Mouse (Mus musculus): ENCODE measurements around the gene Lair1. TPM values are rescaled to one million over a fixed set of nuclear protein-coding genes. Genes with fewer than 3 reads are reported as not detected.
A peak's percentile ranks its signal among the peaks of the same experiment; 100 is the strongest.

Lair1 gene
- 0.12 TPM in 1 of 2 replicates, not detected in the other for polyA plus RNA-seq (2012; ENCODE audit: insufficient read depth, low replicate concordance)

DNA sequence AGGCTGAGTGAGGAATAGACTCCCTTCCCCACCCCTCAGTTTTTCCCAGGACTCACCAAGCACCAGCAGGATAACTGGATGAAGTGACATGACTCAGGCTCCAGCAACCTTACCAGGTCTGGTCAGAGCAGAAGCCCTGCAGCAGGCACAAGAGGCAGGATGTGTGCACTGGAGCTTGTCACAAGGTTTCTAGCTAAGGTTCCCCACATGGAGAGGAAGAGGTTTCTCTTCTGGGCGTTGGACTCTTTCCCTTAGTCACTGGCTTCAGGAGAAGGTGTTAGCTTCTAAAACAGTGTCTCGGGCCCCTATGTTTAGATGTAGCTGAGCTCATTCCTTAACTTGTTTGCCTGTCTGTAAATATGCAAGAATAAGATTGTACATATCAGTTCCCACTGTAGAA is at the start of gene Lair1:
Gene Lair1, minus strand, starts transcription at position 192 of the 400 bp plus-strand sequence.
- Histone ChIP-seq H3K4me3 (replicated peaks) (peak within 1 kb of the TSS; percentile 66), H3K36me3 (replicated peaks; ENCODE audit: low read length) (no peaks in the 10 kb centered on the region), H3K4me1 (peaks cover 26% of the 10 kb centered on the region), H3K27me3 (replicated peaks) (peaks cover 5% of the 10 kb centered on the region), H3K9me3 (no peaks in the 10 kb centered on the region)
- TF ChIP-seq FLI1 (IDR thresholded peaks at IDR 0.05; ENCODE audit: low read length) = no peak
- TF ChIP-seq GATA1 (IDR thresholded peaks at IDR 0.05; ENCODE audit: borderline replicate concordance, low read length) = no peak

DNA sequence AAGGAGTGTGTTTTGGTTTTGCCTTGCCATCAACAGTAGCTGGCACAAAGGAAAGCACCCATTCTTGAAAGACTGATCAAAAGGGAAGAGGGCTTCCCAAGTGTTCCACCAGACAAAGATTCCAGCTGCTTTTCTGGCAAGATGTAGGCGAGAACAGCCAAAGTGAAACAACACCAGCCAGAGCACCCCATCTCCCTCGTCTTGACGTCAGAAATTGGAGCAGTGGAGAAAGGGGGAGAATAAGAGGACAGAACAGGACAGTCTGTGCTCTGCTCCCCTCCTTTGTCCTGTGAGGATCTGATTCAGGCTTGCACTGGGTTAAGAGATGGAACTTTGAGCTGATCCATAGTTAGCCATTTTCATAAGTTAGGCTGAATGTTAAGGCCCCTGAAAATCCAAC is 48.8 kb upstream of the Lair1 start:
- Histone ChIP-seq H3K27me3 (replicated peaks) (peaks cover 36% of the 10 kb centered on the region), H3K9me3 (no peaks in the 10 kb centered on the region), H3K4me3 (replicated peaks) (no peak overlapping the region), H3K4me1 (peaks cover 11% of the 10 kb centered on the region; the same call in 1 of the 2 replicates), H3K36me3 (replicated peaks; ENCODE audit: low read length) (no peaks in the 10 kb centered on the region)
- TF ChIP-seq FLI1 (IDR thresholded peaks at IDR 0.05; ENCODE audit: low read length) (no peak), GATA1 (IDR thresholded peaks at IDR 0.05; ENCODE audit: borderline replicate concordance, low read length) (no peak)

DNA sequence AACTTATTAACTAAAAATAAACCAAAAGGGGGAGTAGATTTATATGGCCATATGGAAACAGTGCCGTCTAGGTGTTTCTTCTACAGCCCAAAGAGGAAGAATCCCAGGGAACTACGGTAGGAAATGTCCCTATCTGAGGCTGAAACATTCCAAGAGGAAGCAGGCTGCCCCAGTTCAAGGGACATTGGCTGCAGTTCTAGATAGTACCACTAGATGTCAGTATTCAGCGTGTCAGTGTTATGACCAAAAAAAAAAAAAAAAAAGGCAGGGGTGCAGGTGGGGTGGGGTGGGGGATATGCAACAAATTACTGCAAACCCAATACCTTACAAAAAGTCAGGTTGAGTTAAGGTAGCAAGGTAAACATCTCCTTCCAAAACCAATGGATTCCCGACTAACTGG is 40.4 kb upstream of the Lair1 start:
- TF ChIP-seq FLI1 (IDR thresholded peaks at IDR 0.05; ENCODE audit: low read length) (no peak), GATA1 (IDR thresholded peaks at IDR 0.05; ENCODE audit: borderline replicate concordance, low read length) (no peak)
- H3K4me3 ChIP-seq (replicated peaks) = no peak overlapping the region
- no peaks in the 10 kb centered on the region for H3K36me3 ChIP-seq (replicated peaks; ENCODE audit: low read length)
- H3K27me3 ChIP-seq (replicated peaks) = peaks cover 24% of the 10 kb centered on the region
- peaks cover 3% of the 10 kb centered on the region; the same call in 1 of the 2 replicates for H3K4me1 ChIP-seq
- no peaks in the 10 kb centered on the region for H3K9me3 ChIP-seq

DNA sequence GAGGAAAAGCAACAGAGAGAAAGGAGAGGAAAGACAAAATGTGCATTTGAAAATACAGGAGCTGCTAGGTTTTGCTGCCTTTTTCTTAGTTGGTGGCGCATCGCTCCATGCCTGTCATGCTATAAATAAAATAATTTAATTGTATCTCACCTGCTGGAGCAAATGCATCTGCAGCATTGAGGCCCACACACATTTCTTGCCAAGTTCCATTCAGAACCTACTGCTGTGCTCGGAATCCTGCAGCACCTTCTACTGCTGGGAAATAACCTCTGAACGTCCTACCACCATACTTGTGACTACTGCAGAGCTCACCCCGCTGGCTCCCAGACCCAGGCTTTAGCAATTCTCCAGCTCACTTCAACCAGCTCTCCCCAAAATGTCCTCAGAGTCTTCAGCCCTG is 38.1 kb upstream of the Lair1 start:
- H3K4me1 ChIP-seq = peaks cover 3% of the 10 kb centered on the region; the same call in 1 of the 2 replicates
- H3K4me3 ChIP-seq (replicated peaks) = no peak overlapping the region
- H3K36me3 ChIP-seq (replicated peaks; ENCODE audit: low read length) = no peaks in the 10 kb centered on the region
- H3K27me3 ChIP-seq (replicated peaks) = peaks cover 11% of the 10 kb centered on the region
- no peaks in the 10 kb centered on the region for H3K9me3 ChIP-seq
- no peak for TF ChIP-seq FLI1 (IDR thresholded peaks at IDR 0.05; ENCODE audit: low read length)
- no peak for TF ChIP-seq GATA1 (IDR thresholded peaks at IDR 0.05; ENCODE audit: borderline replicate concordance, low read length)

DNA sequence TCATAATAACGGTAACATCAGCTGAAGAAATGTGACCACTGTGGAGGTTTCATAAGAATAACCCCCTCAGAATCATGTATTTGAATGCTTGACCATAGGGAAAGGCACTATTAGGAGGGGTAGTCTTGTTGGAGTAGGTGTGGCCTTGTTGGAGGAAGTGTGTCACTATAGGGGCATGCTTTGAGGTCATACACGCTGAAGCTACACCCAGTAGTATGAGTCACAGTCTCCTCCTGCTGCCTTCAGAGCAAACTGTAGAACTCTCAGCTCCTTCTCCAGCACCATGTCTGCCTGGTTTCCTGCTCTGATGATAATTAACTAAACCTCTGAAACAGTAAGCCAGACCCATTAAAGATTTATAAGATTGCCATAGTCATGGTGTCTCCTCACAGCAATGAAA is 35.8 kb upstream of the Lair1 start:
- TF ChIP-seq GATA1 (IDR thresholded peaks at IDR 0.05; ENCODE audit: borderline replicate concordance, low read length) (no peak), FLI1 (IDR thresholded peaks at IDR 0.05; ENCODE audit: low read length) (no peak)
- H3K9me3 ChIP-seq = 0 out of 2 replicates have a peak, but pooled peaks cover 5% of the 10 kb centered on the region
- peaks cover 3% of the 10 kb centered on the region; the same call in 1 of the 2 replicates for H3K4me1 ChIP-seq
- no peaks in the 10 kb centered on the region for H3K36me3 ChIP-seq (replicated peaks; ENCODE audit: low read length)
- H3K27me3 ChIP-seq (replicated peaks) = peaks cover 10% of the 10 kb centered on the region
- H3K4me3 ChIP-seq (replicated peaks) = no peak overlapping the region

DNA sequence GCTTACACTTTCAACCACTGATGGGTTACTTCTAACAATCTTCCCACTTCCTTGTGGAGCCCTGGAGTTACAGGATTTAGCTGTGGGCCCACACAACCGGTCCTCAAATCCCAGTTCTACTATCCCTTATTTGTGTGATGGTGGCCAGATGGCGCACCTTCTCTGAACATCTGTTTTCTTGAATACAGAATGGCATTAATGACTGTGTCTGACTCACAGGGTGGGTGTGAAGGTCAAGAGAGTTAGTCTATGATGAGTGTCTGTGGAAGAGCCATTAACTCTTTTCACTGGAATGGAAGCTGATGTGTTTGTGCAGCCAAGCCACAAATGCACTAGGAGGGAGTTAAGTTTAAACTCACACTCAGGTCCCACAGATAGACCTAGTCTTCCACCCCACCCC is 35.3 kb upstream of the Lair1 start:
- TF ChIP-seq FLI1 (IDR thresholded peaks at IDR 0.05; ENCODE audit: low read length) (no peak), GATA1 (IDR thresholded peaks at IDR 0.05; ENCODE audit: borderline replicate concordance, low read length) (no peak)
- 0 out of 2 replicates have a peak, but pooled peaks cover 5% of the 10 kb centered on the region for H3K9me3 ChIP-seq
- H3K36me3 ChIP-seq (replicated peaks; ENCODE audit: low read length) = no peaks in the 10 kb centered on the region
- H3K27me3 ChIP-seq (replicated peaks) = peaks cover 10% of the 10 kb centered on the region
- peaks cover 3% of the 10 kb centered on the region; the same call in 1 of the 2 replicates for H3K4me1 ChIP-seq
- no peak overlapping the region for H3K4me3 ChIP-seq (replicated peaks)

DNA sequence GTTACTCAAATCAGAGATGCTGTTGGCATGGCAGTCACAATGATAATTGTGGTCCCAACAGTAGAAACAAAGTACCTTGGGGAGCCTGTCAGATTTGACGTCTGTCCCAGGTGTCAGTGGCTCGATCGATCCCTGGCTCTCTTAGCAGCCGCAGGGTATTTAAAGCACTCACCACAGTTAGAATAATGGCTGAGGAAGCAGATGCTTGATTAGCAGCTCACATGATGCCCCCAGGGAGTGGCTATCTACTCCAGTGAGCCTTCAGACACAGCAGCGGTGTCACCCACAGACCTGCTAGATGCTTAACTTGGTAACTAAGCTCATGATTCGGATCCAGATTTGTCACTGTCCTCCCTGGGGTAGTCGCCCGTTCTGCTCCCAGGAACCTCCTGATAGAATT is 28.2 kb upstream of the Lair1 start:
- TF ChIP-seq FLI1 (IDR thresholded peaks at IDR 0.05; ENCODE audit: low read length) = no peak
- TF ChIP-seq GATA1 (IDR thresholded peaks at IDR 0.05; ENCODE audit: borderline replicate concordance, low read length) = no peak
- Histone ChIP-seq H3K4me1 (peaks cover 24% of the 10 kb centered on the region), H3K27me3 (replicated peaks) (peaks cover 5% of the 10 kb centered on the region), H3K36me3 (replicated peaks; ENCODE audit: low read length) (no peaks in the 10 kb centered on the region), H3K9me3 (0 out of 2 replicates have a peak, but pooled peaks cover 5% of the 10 kb centered on the region), H3K4me3 (replicated peaks) (no peak overlapping the region)

DNA sequence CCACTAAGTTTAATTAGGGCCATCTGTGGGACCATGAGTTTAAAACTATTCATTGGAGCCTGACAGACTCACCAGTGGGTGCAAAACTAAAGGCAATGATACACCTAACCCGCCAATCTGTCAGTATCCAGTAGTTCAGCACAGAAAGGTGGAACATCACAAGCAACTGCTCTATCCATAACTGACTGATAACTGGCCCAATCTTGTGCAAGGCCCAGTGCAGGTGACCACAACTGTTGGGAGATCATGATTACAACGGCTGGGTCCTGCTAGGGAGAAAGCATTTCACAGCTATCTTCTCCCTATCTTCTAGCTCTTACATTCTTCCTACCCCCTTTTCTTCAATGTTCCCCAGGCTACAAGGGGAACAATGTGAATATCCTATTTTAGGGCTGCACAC is 25.7 kb upstream of the Lair1 start:
- Histone ChIP-seq H3K4me1 (peaks cover 33% of the 10 kb centered on the region), H3K27me3 (replicated peaks) (peaks cover 5% of the 10 kb centered on the region), H3K36me3 (replicated peaks; ENCODE audit: low read length) (no peaks in the 10 kb centered on the region), H3K4me3 (replicated peaks) (no peak overlapping the region), H3K9me3 (no peaks in the 10 kb centered on the region)
- TF ChIP-seq GATA1 (IDR thresholded peaks at IDR 0.05; ENCODE audit: borderline replicate concordance, low read length) (no peak), FLI1 (IDR thresholded peaks at IDR 0.05; ENCODE audit: low read length) (no peak)

DNA sequence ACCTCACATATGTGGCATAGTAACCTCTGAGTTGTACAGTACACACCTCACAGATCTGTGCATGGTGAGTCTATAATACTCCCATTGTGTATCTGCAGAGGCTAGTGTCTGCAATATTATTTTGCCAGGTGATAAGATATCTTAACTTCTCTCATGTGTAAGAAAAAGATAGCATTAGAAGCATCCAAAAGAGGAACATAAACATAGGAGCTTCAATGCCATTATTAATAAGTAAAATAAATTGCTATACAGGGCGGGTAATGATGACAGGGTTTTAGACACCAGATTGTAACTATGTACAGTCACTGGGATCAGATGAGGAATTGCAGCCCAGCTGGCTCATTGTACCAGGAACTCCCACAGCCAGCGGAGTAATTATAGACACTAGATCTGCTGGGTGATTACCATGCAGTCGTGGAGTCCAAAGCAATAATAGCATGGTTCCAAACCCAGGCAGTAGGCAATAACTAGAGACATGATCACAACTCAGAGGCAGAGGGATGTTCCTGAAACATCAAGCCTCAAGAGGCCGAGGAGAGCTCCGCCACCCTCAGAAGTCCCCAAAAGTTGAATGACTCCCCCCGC is 25.0 kb upstream of the Lair1 start:
- Histone ChIP-seq H3K4me3 (replicated peaks) (no peak overlapping the region), H3K9me3 (no peaks in the 10 kb centered on the region), H3K36me3 (replicated peaks; ENCODE audit: low read length) (no peaks in the 10 kb centered on the region), H3K4me1 (peaks cover 40% of the 10 kb centered on the region), H3K27me3 (replicated peaks) (peaks cover 5% of the 10 kb centered on the region)
- TF ChIP-seq GATA1 (IDR thresholded peaks at IDR 0.05; ENCODE audit: borderline replicate concordance, low read length) (no peak), FLI1 (IDR thresholded peaks at IDR 0.05; ENCODE audit: low read length) (no peak)

DNA sequence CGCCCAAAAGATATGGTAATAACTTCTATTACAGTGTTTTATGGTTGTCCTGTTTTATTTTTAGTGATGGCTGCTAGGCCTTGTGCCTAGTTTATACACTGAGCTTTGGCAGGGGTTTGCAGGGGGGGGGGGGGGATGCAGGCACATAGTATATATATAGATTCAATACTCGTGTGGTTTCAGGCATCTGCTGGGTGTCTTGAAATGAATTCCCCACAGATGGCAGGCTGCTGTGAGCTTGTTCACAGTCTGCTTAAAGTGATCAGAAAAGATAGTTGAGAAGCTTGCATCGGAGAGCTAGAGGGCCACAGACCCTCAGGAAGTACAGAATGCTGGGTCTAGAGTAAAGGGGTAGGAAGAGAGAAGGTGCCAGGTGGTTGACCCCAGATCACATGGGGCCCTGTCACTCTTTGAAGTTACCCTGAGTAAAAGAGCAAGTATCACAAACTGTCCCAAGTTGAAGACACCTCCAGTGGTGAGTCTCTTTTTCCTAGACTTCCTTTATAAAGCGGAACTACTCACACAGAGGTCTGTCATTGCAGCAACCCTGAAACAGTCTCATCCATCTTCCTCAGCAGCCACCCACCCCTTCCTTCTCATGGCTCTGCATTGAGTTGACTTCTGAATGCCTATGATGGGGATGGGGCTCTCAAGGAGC is 24.4 kb upstream of the Lair1 start:
- Histone ChIP-seq H3K4me1 (peaks cover 44% of the 10 kb centered on the region), H3K36me3 (replicated peaks; ENCODE audit: low read length) (no peaks in the 10 kb centered on the region), H3K9me3 (no peaks in the 10 kb centered on the region), H3K4me3 (replicated peaks) (no peak overlapping the region), H3K27me3 (replicated peaks) (peaks cover 5% of the 10 kb centered on the region)
- TF ChIP-seq GATA1 (IDR thresholded peaks at IDR 0.05; ENCODE audit: borderline replicate concordance, low read length) (no peak), FLI1 (IDR thresholded peaks at IDR 0.05; ENCODE audit: low read length) (no peak)
